Mouse (Mus musculus) left cerebral cortex, adult 9 months (tissue): Measurements from ENCODE around the gene Hras.

ENCODE experiments used
- DNase-seq, 2 experiments: peaks; one replicate each; pipeline ENCODE4 v3.0.0; 2022; ENCODE audit warnings: low spot score in 2 of 2

Hras gene

DNA sequence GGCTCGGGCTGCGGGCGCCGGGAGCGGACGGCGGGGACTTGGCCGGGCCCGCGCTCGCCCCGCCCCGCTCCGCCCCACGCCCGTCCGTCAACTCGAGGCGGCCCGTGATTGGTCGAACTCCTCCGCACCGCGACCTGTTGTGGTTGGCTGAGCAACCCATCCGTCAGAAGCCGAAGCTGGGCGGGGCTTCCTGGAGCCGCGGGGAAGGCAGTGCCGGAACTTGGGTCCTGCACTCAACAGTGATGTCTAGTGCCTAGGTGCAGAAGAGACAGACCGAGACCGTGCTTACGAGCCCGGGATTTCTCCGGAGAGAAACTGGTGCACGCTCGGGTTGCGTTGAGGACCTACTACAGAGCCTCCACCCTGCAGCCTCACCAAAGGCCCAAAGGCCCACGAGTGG, at the start of gene Hras, which contains the start of gene Lrrc56:
Gene Hras (minus strand): TSS at position 58 of the 400 bp plus-strand sequence.
Gene Lrrc56 (plus strand): TSS at position 210 of the 400 bp plus-strand sequence.
- DNase-seq, result peak; percentile 91 to 98

- DNase-seq, result no peak
Measured at GRCm38 (mm10) chr7:141231551-141231950, 37.7 kb upstream of the Hras start.

GRCm38 (mm10) chr7:141231111-141231510, 37.3 kb upstream of the Hras start:
- no peak for DNase-seq

- DNase-seq, result no peak
Measured at GRCm38 (mm10) chr7:141230570-141230969, 36.8 kb upstream of the Hras start.

DNA sequence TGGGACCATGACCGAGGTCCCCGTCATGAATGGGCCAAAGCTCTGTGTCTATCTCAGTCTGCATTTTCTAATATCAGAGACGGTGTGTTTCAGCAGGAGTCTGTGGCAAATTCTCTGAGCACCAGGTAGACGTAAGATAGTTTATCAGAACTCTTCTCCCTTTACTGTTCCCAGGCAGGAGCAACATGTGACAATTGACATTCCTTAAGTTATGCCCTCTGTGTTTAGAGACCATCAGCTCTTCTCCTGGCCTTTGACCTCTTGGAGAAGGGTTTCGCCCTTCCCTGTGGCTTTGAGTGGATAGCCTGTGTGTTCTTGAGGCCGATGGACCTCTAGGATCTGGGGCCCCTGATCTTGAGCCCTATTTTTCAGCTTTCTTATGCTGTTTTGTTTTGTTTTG, 35.9 kb upstream of the Hras start:
- no peak for DNase-seq

GRCm38 (mm10) chr7:141228279-141229067, 34.7 kb upstream of the Hras start, which contains the start of gene Phrf1:
Gene Phrf1, plus strand, starts transcription at chr7:141228784.
- DNase-seq, result peak; percentile 66 to 92

DNA sequence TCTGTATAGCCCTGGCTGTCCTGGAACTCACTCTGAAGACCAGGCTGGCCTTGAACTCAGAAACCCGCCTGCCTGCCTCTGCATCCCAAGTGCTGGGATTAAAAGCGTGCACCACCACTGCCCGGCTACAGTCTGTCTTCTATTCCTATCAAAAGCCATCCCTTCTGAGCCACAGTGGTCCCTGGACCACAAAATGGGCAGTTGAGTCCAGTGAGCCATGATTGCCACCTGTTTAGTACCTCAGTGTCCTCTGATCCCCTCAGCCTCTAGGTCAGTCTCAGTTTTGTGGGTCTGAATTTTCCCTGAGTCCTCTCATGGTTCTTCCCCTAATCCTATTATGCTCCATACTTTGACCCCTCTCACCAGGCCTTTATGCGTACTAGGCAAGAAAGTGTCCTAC, 34.0 kb upstream of the Hras start:
- no peak for DNase-seq

DNA sequence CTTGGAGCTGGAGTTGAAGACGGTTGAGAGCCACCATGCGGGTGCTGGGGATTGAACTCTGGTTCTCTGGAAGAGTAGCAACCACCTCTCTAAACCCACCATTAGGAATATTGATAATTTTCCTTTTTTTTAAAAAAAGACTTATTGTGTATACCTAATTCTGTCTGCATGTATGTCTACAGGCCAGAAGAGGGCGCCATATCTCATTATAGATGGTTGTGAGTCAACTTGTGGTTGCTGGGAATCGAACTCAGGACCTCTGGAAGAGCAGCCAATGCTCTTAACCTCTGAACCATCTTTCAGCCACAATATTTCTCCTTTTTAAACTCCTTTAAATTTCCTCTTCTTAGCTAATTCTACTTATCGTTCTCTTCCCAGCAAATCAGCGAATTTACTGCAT, 32.7 kb upstream of the Hras start:
- DNase-seq, result no peak

DNA sequence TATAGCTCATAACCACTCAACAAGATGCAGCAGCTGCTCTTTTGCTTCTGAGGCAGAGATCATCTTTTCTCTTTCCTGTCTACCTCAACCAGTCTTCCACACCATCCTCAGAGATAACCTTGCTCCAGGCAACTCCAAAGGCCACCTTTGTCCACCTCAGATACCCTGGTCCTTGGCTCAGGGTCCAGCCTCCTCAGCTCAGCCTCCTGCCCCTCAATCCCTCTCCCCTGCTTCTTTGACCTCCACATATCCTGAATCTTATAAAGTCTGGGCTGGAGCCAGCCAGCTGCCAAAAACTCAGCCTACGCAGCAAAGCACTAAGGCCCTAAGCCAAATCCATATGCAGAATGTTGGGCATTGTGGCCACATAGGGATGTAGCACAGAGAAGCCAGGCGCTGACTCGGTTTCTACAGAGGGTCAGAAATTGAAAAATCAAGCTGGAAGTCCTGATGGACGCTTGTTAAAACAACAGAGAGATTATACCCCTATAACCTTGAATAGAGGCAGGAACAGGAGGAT, 29.0 kb upstream of the Hras start:
- no peak for DNase-seq

GRCm38 (mm10) chr7:141222126-141222467, 28.3 kb upstream of the Hras start:
- DNase-seq, result no peak

DNA sequence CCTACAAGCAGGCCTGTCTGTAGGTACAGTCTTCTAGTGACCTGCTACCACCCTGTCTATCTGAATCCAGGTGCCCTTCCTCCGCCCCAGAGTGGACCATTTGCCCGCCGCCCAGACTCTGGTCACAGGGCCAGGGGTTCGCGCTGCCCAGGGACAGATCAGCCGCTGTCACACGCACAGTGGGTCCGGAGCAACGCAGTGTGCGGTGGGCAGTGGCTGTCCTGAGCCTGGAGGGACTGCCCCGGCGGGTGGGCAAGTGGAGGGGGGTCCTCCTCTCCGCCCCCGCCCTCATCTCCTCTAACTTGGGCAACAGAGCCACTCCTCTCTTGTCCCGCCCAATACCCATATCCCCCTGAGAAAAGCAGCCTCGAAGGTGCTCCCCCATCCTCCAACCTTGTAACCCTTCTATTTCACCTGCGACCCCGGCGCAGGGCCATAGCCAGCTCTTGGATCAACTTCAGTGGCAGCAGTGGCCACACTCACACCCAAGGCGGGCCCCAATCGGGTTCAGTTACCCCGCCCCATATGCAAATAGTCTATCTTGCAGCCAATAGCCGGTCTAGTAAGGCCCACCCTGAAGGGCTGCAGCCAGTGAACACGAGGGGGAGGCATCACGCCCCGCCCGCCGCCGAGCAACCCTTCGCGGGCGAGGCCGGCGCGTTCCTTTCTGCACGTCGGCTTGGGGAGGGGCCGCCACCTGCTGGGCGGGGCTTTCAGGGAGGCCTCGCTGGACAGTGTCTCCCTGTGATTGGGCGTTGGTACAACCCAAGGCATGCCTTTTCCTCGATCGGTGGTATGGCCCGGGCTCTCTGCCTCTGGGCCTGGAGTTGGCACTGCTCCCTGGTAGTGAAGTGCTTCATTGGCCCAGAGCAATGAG, 27.7 kb upstream of the Hras start:
- peak; percentile 90 to 96 for DNase-seq

DNA sequence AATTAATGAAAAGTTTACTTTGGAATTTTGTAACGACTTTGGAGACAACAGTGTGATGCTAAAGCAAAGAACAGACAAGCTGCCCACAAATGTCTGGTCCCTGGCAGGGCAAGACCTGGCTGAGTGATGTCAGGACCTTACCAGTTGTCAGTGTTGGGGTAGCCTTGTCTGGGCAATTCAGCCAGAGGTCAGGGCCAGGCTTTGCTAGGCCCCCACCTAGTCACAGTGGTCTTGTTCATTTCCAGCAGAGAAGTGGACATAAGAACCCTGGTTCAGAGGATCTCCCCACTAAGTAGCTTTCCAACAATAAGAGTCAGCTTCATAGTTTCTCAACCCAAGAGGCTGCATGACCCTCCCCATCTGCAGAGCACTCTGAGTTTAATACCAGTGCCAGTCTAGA, 26.6 kb upstream of the Hras start:
- no peak for DNase-seq

GRCm38 (mm10) chr7:141219558-141220099, 25.8 kb upstream of the Hras start:
- no peak for DNase-seq

GRCm38 (mm10) chr7:141218557-141219133, 24.8 kb upstream of the Hras start:
- DNase-seq, result no peak

GRCm38 (mm10) chr7:141218141-141218540, 24.3 kb upstream of the Hras start:
- DNase-seq, result no peak

DNA sequence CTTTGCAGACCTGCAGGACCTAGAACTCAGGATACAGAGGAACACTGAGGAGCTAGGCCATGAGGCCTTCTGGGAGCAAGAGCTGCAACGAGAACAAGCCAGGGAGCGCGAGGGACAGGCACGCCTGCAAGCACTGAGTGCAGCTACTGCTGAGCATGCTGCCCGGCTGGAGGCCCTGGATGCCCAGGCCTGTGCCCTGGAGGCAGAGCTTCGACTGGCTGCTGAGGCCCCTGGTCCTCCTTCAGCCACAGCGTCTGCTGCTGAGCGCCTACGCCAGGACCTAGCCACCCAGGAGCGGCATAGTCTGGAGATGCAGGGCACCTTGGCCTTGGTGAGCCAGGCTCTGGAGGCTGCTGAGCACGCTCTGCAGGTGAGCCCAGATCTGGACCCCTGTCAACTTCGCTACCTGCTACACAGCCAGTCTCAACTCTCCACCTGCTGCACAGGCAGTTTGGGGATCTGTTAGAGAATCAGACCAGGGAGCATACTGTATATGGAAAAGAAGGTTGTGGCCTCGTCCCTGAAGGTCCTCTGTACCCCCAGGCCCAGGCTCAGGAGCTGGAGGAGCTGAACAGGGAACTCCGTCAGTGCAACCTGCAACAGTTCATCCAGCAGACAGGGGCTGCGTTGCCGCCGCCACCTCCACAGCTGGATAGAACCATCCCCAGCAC, 23.7 kb upstream of the Hras start:
- DNase-seq, result no peak

DNA sequence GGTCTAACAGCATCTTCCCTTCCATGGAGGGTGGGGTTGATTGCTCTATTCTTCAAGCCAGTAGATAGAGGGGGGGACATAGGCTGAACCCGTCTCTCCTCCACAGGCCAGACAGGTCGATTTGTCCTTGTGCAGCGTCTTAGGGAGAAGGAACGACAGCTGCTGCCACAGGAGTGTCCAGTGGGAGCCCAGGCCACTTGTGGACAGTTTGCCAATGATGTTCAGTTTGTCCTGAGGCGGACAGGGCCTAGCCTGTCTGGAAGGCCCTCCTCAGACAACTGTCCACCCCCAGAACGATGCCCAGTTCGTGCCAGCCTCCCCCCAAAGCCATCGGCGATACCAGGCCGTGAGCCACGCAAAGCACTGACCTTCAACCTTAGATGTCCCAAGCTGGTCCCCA, 23.1 kb upstream of the Hras start:
- DNase-seq, result no peak

DNA sequence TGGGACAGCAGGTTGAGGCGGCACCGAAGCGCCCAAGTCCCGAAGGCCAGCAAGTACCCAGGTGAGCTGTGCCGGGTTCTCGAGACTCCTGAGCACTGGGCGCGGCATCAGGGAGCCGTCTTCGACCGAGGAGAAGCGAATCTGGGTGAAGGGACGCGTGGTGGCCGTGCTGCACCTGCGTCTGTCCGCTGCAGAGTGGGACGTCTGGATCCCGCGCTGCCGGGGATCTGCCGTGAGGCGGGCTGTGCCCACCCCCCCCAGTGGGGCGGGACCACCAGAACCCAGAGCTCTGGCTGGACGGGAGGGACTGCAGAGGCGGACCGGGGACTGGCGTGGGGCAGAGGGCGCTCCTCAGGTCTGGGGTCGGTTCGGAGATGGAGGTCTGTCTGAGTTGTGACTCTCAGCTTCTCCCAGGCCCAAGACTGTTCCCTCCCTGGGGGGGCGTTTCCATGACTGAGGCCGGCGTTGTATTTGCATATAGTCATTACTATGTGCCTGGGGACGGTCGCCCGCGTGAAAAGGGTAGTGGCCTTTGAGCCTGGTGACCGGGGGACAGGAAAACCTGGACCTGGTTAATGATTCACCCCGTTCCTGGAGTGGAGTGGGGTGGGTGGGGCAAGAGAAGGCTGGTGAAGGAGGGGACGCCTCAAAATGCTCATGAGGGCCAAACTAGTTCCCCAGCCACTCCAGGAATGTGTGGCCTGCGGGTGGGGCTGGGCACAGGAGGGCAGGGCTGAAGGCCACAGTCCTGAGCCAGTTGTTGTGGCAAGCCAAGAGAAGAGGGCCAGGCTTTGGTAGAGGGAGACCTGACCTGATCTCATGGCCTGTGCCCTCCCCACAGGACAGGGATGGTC, 22.3 kb upstream of the Hras start:
- no peak for DNase-seq

DNA sequence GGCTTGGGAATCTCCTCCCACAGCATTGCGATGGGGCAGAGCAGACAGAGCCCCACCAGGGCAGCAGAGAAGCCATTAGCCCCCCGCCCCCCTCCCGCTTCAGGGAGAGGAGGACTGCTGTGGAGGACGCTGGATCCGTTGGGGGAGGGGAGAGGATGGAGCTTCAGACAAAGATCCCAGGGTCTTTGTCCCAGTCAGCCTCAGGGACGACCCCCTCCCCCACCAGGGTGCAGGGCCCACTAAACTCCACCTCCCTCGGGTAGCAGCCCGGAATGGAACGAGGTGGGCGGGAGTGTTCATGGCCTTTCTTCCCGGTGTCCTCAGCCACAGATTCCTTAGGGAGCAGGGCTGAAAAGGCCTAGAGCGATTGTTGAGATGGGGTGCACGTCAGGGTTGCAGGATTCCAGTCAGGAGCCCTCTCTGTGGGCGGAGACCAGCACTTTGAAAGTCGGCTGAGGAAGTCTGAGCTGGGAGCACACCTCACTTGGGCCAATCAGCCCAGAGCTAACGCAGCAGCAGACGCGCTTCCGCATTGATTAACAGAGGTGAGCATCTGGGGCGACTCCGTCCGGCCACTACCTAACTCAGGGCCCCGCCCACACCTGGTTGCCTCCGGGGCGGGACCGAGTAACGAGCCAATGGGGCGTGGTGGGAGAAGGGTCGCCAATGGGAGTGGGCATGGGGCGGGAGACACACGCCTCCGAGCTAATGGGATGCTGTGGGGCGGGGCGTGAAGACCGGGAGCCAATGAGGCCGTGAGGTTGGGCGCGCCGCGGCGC, 21.5 kb upstream of the Hras start, which contains the start of gene Rassf7:
Gene Rassf7 (plus strand): TSS at position 760 of the 779 bp plus-strand sequence.
- DNase-seq, result peak in 1 of 2 experiments; percentile 77
